Mouse (Mus musculus) lung, postnatal 0 days (tissue): ENCODE data around the gene Cd44. TPM values are rescaled to one million over a fixed set of nuclear protein-coding genes. Genes with fewer than 3 reads are reported as not detected.

Experiments used
- ATAC-seq: fragments of 200-750 bp; cut with Nextera tagmentation; 2 replicates; pipeline ENCODE4 v1.8.0; 2017; ENCODE audit warnings: moderate library complexity
- DNase-seq: peaks from one replicate; pipeline ENCODE4 v3.0.0-alpha.2; 2016; ENCODE audit warnings: low spot score
- H3K27ac ChIP-seq: fragments of 300-500 bp; sonication (generic); 2 replicates; pipeline ENCODE4 v1.5.1; 2014; ENCODE audit warnings: antibody characterized with exemption, mild to moderate bottlenecking, low read length, mixed read lengths
- H3K27me3 ChIP-seq: fragments of 300-500 bp; sonication (generic); replicated peaks from 2 replicates; pipeline ENCODE4 v1.6.1; 2014; ENCODE audit warnings: low read length, mixed read lengths; ENCODE audit not compliant: insufficient read depth
- H3K36me3 ChIP-seq: fragments of 300-500 bp; sonication (generic); 2 replicates; pipeline ENCODE4 v1.6.1; 2014; ENCODE audit warnings: low read length, mixed read lengths; ENCODE audit not compliant: insufficient read depth
- H3K4me1 ChIP-seq: fragments of 300-500 bp; sonication (generic); 2 replicates; pipeline ENCODE4 v1.6.1; 2014; ENCODE audit warnings: antibody characterized with exemption, low read depth, low read length, mixed read lengths; ENCODE audit not compliant: insufficient read depth
- H3K4me2 ChIP-seq: fragments of 300-500 bp; sonication (generic); replicated peaks from 2 replicates; pipeline ENCODE4 v1.6.1; 2014; ENCODE audit warnings: low read depth, mild to moderate bottlenecking, low read length, moderate library complexity, mixed read lengths
- H3K4me3 ChIP-seq: fragments of 300-500 bp; sonication (generic); 2 replicates; pipeline ENCODE4 v1.5.1; 2014; ENCODE audit warnings: low read depth, low read length
- H3K9ac ChIP-seq: fragments of 300-500 bp; sonication (generic); replicated peaks from 2 replicates; pipeline ENCODE4 v1.6.1; 2014; ENCODE audit warnings: low read depth, mild to moderate bottlenecking
- H3K9me3 ChIP-seq: fragments of 300-500 bp; sonication (generic); 2 replicates; pipeline ENCODE4 v1.6.1; 2016; ENCODE audit warnings: low read length, mixed read lengths
- CTCF ChIP-seq: IDR thresholded peaks from 2 replicates; pipeline ENCODE4 v1.5.1; 2016; ENCODE audit warnings: antibody characterized with exemption, mild to moderate bottlenecking
- EP300 ChIP-seq: IDR thresholded peaks from 2 replicates; pipeline ENCODE4 v1.6.1; 2016; ENCODE audit warnings: antibody characterized with exemption, mild to moderate bottlenecking, control low read depth
- WGBS: fragments of 180-500 bp; shearing (Covaris S2); extraction: QIAGEN DNeasy Blood & Tissue Kit; methylation state at CpG from one replicate; pipeline ENCODE4 v1.1.7; 2014; 5-methylcytosine and 5-hydroxymethylcytosine counted together
- polyA plus RNA-seq: library from polyadenylated mRNA; unstranded; fragments of >200 nt; fragmentation: Nextera tagmentation; extraction: Ambion mirVana; gene quantifications from 2 replicates; pipeline ENCODE4 v1.2.1, GENCODE M21; 2015

The Cd44 gene
- polyA plus RNA-seq, 1 experiment from 2014 or later, result 44.2 TPM

- Histone ChIP-seq H3K4me2 (no peak overlapping the region), H3K9me3 (no peaks in the 10 kb centered on the region), H3K4me1 (no peaks in the 10 kb centered on the region), H3K27me3 (no peaks in the 10 kb centered on the region), H3K4me3 (no peak overlapping the region), H3K27ac (no peak overlapping the region), H3K9ac (no peak overlapping the region), H3K36me3 (0 out of 2 replicates have a peak, but pooled peaks cover 5% of the 10 kb centered on the region)
- 86% methylated on average over 9 of the region's 9 CpGs for WGBS
- ATAC-seq, result no peak
- TF ChIP-seq CTCF (no peak), EP300 (no peak)
- no peak for DNase-seq
Observed at GRCm38 (mm10) chr2:102825961-102826633, 75.4 kb downstream of the Cd44 start.

GRCm38 (mm10) chr2:102822036-102822435 is 79.4 kb downstream of the Cd44 start:
- DNase-seq (no peak), ATAC-seq (no peak)
- no peaks in the 10 kb centered on the region for H3K9me3 ChIP-seq
- 93% methylated on average over 6 of the region's 6 CpGs for WGBS
- no peaks in the 10 kb centered on the region for H3K36me3 ChIP-seq
- H3K4me3 ChIP-seq, result no peak overlapping the region
- H3K9ac ChIP-seq, result no peak overlapping the region
- H3K4me1 ChIP-seq, result no peaks in the 10 kb centered on the region
- no peak overlapping the region for H3K4me2 ChIP-seq
- no peaks in the 10 kb centered on the region for H3K27me3 ChIP-seq
- H3K27ac ChIP-seq, result no peak overlapping the region
- no peak for TF ChIP-seq EP300
- TF ChIP-seq CTCF, result no peak

GRCm38 (mm10) chr2:102820790-102821189 is 80.7 kb downstream of the Cd44 start:
- no peak overlapping the region for H3K4me2 ChIP-seq
- H3K9ac ChIP-seq, result no peak overlapping the region
- H3K27me3 ChIP-seq, result no peaks in the 10 kb centered on the region
- H3K27ac ChIP-seq, result no peak overlapping the region
- TF ChIP-seq CTCF (no peak), EP300 (no peak)
- no peaks in the 10 kb centered on the region for H3K9me3 ChIP-seq
- no peak overlapping the region for H3K4me3 ChIP-seq
- no peaks in the 10 kb centered on the region; the same call in 1 of the 2 replicates for H3K4me1 ChIP-seq
- no peaks in the 10 kb centered on the region for H3K36me3 ChIP-seq
- WGBS, result 77% methylated on average over 8 of the region's 8 CpGs
- ATAC-seq (peak; percentile 33; the same call in 1 of the 2 replicates), DNase-seq (no peak)

- peaks cover 4% of the 10 kb centered on the region; the same call in 1 of the 2 replicates for H3K4me1 ChIP-seq
- ATAC-seq (peak; percentile 84), DNase-seq (peak; percentile 50)
Observed at GRCm38 (mm10) chr2:102820225-102820711, 81.2 kb downstream of the Cd44 start.

GRCm38 (mm10) chr2:102815289-102815809 is 86.1 kb downstream of the Cd44 start:
- TF ChIP-seq EP300 (peak; percentile 85), CTCF (no peak)
- Histone ChIP-seq H3K27ac (peak overlapping the region; percentile 43; the same call in 1 of the 2 replicates), H3K9me3 (no peaks in the 10 kb centered on the region), H3K27me3 (no peaks in the 10 kb centered on the region), H3K4me3 (no peak overlapping the region), H3K4me1 (peaks cover 4% of the 10 kb centered on the region; the same call in 1 of the 2 replicates), H3K4me2 (no peak overlapping the region), H3K9ac (no peak overlapping the region), H3K36me3 (peaks cover 3% of the 10 kb centered on the region; the same call in 1 of the 2 replicates)
- 26% methylated on average over 6 of the region's 6 CpGs for WGBS
- DNase-seq (peak; percentile 72), ATAC-seq (peak; percentile 88)

More at GRCm38 (mm10) chr2:102820225-102820711, 81.2 kb downstream of the Cd44 start:
- no peak overlapping the region for H3K27ac ChIP-seq
- no peak overlapping the region for H3K4me2 ChIP-seq
- no peak overlapping the region for H3K9ac ChIP-seq
- no peaks in the 10 kb centered on the region for H3K36me3 ChIP-seq
- no peaks in the 10 kb centered on the region for H3K27me3 ChIP-seq
- WGBS, result 75% methylated on average over 5 of the region's 5 CpGs
- H3K4me3 ChIP-seq, result no peak overlapping the region
- no peaks in the 10 kb centered on the region for H3K9me3 ChIP-seq
- no peak for TF ChIP-seq CTCF
- TF ChIP-seq EP300, result no peak

- Histone ChIP-seq H3K4me3 (no peak overlapping the region), H3K27ac (no peak overlapping the region), H3K27me3 (no peaks in the 10 kb centered on the region), H3K9ac (no peak overlapping the region), H3K36me3 (peaks cover 3% of the 10 kb centered on the region; the same call in 1 of the 2 replicates), H3K4me2 (no peak overlapping the region), H3K4me1 (peaks cover 4% of the 10 kb centered on the region; the same call in 1 of the 2 replicates), H3K9me3 (no peaks in the 10 kb centered on the region)
- ATAC-seq (no peak), DNase-seq (no peak)
- no peak for TF ChIP-seq EP300
- TF ChIP-seq CTCF, result no peak
- 57% methylated on average over 4 of the region's 4 CpGs for WGBS
Observed at GRCm38 (mm10) chr2:102812756-102813155, 88.7 kb downstream of the Cd44 start.
